Mouse (Mus musculus): ENCODE results near the gene Dnajb2.

GRCm38 (mm10) chr1:75218227-75219001 is 17.8 kb upstream of the Dnajb2 start:
- TF ChIP-seq EP300 (IDR thresholded peaks at IDR 0.05; ENCODE audit: low read depth) (no peak), CTCF (IDR thresholded peaks at IDR 0.05; ENCODE audit: low read depth) (no peak)

Data from liver, postnatal 0 days (tissue).